Mouse (Mus musculus) gastrocnemius, adult 2 months (tissue): ENCODE measurements around the gene Mob4. TPM values are rescaled to one million over a fixed set of nuclear protein-coding genes. Genes with fewer than 3 reads are reported as not detected.
A peak's percentile ranks its signal among the peaks of the same experiment; 100 is the strongest.
"Not testable (repeated sequence)": the region's sequence is repeated elsewhere in the genome, so short reads cannot be mapped to it uniquely, and the experiment has no call there.

Experiments used
- DNase-seq: peaks from one replicate; pipeline ENCODE4 v3.0.0; 2022
- H3K27ac ChIP-seq: fragments of 200-600 bp; 2 replicates; pipeline ENCODE4 v1.8.1; 2022; ENCODE audit warnings: mild to moderate bottlenecking
- H3K4me3 ChIP-seq: fragments of 200-600 bp; 2 replicates; pipeline ENCODE4 v1.8.1; 2022; ENCODE audit warnings: mild to moderate bottlenecking, moderate library complexity
- CTCF ChIP-seq: fragments of 200-600 bp; IDR thresholded peaks from 2 replicates; pipeline ENCODE4 v1.8.1; 2022; ENCODE audit warnings: antibody characterized with exemption, mild to moderate bottlenecking, moderate library complexity
- intact Hi-C: fragments of 180-260 bp; cut with DNase I; formaldehyde crosslinking; loops from one replicate; pipeline ENCODE4 v1.15.1; 2025
- total RNA-seq, 2 experiments: library from RNA; stranded (reverse); gene quantifications; 2 replicates each; pipeline ENCODE4 v1.2.3; 2021

Mob4 gene
- total RNA-seq, 2 experiments from 2014 or later, result 34.2 to 41.9 TPM

DNA sequence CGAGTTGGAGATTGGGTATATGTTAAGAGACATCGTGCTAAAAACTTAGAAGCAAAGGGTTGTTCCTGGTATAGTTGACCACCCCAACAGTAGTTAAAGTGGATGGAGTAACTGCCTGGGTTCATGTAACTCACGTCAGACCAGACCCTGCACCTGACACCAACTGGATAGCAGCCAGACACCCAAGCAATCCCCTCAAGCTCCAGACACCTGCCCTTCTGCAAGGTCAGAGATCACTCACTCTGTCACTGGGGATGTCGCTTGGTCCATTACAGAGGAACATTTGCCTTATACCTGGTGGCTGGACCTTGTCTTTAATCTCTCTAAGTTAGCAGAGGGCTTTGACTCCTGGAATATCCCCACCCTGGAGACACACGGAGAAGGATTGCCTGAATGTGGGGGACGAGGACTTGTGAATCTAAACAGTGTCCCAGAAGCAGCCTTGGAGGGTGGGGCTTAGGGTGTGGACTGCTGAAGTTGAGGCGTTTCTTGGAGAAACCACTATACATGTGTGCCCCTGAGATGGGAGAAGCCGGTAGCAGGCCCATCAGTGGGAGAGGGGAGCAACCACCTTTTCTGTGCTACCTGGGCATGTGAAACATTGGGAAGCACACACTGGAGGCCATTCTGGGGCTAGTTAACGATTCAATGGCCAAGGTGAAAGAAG, 24.0 kb upstream of the Mob4 start:
- DNase-seq, result no peak
- TF ChIP-seq CTCF, result no peak
- intact Hi-C loops, result no loop called here
- H3K4me3 ChIP-seq, result no peak overlapping the region
- no peak overlapping the region for H3K27ac ChIP-seq

DNA sequence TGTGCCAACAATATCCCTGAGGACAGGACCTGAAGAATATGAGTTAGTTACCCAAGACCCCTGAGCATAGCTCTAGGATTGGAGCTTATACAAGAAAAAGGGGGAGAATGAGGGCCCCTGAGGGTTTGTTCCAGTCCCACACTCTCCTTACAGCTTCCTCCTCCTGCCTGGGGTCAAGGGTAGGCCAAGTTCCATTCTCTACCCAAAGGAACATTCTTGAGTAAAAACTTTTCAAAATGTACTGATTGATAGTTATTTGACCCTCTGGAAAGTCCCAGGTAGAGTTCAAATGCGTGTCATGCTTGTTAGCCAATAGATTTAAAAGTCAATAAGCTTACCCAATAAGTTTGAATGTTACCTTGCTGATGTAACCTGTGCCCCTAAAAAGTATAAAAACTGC, 23.4 kb upstream of the Mob4 start:
- DNase-seq, result no peak

DNA sequence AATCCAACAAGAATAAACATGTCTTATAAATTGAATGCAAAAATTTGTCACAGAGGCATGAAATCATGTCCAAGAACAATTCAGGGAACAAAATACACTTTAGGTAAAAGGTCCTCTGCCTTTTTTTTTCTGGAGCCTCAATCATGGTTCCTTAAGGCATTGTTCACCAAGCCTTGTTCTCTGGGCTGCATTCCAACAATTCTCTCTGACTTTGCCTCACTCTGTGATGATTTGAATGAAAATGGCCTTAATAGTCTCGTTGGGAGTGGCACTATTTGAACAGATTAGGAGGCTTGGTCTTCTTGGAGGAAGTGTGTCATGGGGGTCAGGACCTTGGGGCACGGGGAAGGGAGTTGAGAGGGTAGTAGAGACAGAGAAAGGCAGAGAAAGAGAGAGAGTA, 22.6 kb upstream of the Mob4 start:
- Histone ChIP-seq H3K27ac (no peak overlapping the region), H3K4me3 (no peak overlapping the region)
- intact Hi-C loops, result no loop called here
- TF ChIP-seq CTCF, result no peak
- DNase-seq, result no peak

More for the DNA sequence above, 23.4 kb upstream of the Mob4 start:
- TF ChIP-seq CTCF, result no peak
- intact Hi-C loops, result no loop called here
- Histone ChIP-seq H3K4me3 (no peak overlapping the region), H3K27ac (no peak overlapping the region)

DNA sequence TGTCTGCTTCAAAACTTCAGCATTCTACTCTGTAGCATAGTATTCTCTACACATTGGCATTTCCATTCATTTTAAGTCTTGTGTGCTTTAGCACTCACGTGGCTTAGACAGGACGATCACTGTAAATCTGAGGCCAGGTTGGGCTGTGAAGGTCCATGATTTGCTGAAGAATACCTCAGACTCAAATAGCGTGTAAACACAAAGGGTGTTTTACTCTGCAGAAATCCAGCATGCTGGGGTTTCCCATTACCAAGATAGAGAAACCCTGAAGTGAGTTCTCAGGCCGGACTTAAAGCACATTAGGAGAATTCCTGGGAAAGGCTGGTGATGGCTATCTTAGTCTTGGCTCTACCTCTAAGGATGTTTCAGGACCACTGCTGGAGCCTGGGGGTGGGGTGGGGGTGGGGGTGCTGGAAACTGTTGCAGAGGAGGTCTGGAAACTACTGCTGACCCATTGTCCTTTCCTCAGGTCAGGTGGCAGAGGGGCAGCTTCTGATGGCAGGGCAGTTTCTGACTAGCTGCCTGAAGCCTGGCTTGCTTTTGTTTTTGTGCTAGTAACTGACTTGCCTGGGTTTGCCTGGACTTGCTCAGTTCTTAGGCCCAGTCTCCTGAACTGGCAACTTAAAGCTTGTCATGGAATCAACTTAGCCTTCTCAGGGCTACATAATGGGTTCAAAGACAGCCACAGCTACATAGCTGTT, 21.8 kb upstream of the Mob4 start:
- no peak for TF ChIP-seq CTCF
- no peak for DNase-seq
- intact Hi-C loops, result no loop called here

DNA sequence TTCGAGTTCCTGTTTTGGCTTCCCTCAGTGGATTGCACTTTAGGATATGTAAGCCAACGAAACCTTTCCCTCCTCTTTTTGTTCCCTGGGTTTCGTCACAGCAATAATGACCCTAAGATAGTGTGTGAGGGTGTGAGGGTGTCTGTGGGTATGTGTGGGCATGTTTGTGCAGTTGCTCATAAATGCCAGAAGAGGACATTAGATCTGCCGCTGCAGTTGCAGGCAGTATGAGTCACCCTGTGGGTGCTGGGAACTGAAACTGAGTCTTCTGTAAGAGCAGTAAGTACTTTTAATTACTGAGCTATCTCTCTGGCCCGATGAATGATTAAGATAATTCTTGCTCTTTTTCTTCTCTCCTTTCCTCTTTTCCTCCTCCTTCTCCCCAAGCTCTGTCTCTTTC, 8.0 kb upstream of the Mob4 start:
- intact Hi-C loops, result no loop called here
- Histone ChIP-seq H3K27ac (no peak overlapping the region), H3K4me3 (no peak overlapping the region)
- TF ChIP-seq CTCF, result no peak
- DNase-seq, result no peak

More for the DNA sequence above, 21.8 kb upstream of the Mob4 start:
- no peak overlapping the region for H3K4me3 ChIP-seq
- H3K27ac ChIP-seq, result no peak overlapping the region

DNA sequence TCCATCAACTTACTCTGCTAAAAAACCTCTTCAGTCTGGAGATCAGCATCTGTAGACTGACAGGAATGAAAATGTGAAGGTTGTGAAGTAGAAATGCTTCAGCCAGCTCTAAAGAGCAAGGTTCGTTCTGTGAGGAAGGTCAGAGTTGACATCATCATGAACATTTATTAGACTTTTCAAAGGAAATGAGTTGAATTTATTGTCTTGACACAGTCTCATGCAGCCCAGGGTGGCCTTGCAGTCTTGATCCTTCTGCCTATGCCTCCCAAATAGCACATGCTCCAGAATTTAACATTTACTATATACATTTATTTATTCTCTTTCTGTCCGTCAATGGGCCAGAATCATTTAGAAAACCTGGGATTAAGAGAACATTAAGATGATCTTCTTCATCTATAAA, 7.5 kb upstream of the Mob4 start:
- intact Hi-C loops, result no loop called here
- H3K27ac ChIP-seq, result no peak overlapping the region
- TF ChIP-seq CTCF, result no peak

DNA sequence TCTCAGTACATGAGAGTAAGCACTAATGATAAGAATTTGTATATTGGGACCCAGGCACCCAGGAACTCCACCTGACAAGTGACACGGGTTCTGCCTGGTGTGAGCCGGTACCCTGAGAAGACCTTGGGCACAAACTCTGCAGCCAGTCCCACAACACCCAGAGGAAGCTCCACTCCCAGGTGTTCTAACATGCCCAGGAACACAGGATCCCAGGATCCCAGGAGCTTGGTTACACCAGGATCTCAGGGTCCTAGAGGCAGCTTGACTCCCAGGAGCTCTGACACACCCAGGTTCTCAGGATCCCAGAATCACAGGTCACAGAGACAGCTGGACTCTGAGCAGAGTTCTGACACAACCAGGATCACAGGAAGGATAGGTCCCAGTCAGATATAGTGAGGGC, 6.9 kb upstream of the Mob4 start:
- intact Hi-C loops, result not testable (repeated sequence)

More for the DNA sequence above, 7.5 kb upstream of the Mob4 start:
- DNase-seq, result no peak
- no peak overlapping the region for H3K4me3 ChIP-seq

DNA sequence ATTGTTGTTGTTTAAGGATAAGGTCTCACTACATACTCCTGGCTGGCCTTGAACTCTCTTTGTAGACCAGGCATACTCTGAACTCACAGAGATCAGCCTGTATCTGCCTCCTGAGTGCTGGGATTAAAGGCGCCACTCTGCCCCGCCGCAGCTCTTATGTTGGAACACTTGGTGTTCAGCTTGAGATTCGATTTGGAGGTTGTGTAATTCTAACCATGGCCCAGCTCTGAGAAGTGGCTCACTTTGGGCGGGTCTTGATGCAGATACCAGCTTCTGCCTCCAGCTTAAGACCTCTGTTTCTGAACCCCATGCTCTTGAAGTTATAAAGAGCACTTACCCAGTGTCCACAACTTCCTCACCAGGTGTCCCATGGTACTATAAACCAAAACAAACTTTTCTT, 1.3 kb upstream of the Mob4 start:
- peak overlapping the region; percentile 99; the same call in 1 of the 2 replicates for H3K27ac ChIP-seq
- intact Hi-C loops, result loop anchor here (5.0 kb wide), 1 partner anchor 108 kb away; the partner anchor contains the start of gene Mars2
- no peak for DNase-seq
- TF ChIP-seq CTCF, result no peak
- no peak overlapping the region for H3K4me3 ChIP-seq

More for the DNA sequence above, 6.9 kb upstream of the Mob4 start:
- not testable (repeated sequence) for DNase-seq, H3K27ac ChIP-seq, H3K4me3 ChIP-seq

DNA sequence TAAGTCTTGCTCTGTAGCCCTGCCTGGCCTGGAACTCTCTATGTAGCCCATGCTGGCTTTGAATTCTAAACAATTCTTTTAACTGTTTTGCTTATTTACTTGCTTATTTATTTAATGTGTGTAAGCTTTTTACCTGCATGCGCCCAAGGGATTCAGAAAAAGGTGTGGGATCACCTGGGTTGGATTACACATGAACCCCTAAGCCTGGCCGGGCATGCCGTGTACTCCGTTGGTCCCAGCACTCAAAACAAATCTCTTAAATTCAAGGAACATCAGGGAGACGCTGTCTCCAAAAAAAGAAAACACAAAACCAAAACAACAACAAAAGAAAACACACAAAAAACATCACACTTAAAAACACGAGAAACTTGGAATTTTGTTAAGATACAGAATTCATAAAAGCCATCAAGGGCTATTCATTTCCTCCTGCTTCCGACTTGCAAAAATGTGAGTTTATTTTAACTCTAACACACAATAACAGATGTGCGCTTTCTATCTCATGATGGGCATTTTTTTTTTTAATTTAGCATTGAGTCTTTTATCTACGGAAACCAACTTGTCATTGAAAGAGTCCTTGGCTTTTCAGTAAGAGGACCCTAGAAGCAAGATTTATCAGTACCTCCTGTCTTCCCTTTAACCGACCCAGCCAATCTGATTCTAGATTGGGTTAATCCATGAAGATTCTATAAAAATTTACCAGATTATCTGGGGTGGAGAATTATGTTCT, 678 bp upstream of the Mob4 start:
- TF ChIP-seq CTCF, result no peak
- peak overlapping the region; percentile 93 for H3K4me3 ChIP-seq
- H3K27ac ChIP-seq, result peak overlapping the region; percentile 99
- intact Hi-C loops, result loop anchor here (5.0 kb wide), 1 partner anchor 107 kb away; the partner anchor contains the start of gene Mars2
- DNase-seq, result no peak

DNA sequence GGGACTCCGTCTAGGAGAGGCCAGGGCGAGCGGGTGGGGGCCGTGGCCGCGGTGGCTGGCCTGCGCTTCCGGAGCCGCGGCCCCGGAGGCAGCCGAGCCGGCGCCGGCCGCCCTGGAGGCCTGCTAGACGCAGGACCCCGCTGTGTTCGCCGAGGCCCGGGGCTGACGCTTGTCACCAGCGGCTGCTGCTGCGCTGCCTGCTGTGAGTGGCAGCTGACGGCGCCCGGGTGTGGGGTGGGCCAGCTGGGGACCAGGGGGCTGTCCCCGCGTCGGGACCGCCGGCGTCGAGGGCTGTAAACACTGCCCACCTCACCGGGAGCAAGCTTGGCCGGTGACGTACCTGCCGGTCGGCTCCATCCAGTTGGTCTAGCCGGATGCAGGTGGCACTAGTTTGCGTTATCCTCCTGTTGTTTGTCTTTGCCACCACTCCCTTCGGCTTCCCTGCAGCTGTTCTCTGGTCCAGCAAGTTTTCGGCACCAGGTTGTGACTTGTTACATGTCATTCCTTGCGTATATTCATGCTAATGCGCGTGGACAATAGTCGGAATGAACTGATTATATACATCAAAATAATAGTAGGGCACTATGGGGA, 488 bp downstream of the Mob4 start:
- no peak for DNase-seq
- Histone ChIP-seq H3K27ac (peak overlapping the region; percentile 99), H3K4me3 (peak overlapping the region; percentile 93)
- intact Hi-C loops, result loop anchor here (1.0 to 5.0 kb wide), 3 partner anchors 43 to 106 kb away; partner anchors contain the start of genes Hspd1, Hspe1, Mars2 and Sf3b1
- TF ChIP-seq CTCF, result no peak

DNA sequence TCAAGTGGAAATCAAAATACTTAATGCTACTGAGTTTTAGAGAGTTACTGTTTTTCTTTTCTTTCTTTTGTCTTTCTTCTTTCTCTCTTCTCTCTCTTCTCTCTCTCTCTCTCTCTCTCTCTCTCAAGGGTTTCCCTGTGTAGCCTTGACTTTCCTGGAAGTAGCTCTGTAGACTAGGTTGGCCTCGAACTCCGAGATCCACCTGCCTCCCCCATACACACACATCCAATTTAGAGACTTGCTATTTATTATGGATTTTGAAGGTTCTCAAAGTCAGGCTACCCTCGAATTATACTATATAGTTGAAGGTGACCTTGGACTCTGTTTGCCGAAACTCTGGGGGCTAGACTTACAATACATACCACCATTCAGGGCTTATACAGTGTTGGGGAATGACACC, 1.3 kb downstream of the Mob4 start:
- H3K27ac ChIP-seq, result peak overlapping the region; percentile 99
- intact Hi-C loops, result loop anchor here (5.0 kb wide), 1 partner anchor 105 kb away; the partner anchor contains the start of gene Mars2
- DNase-seq, result no peak
- H3K4me3 ChIP-seq, result peak overlapping the region; percentile 93
- TF ChIP-seq CTCF, result no peak

DNA sequence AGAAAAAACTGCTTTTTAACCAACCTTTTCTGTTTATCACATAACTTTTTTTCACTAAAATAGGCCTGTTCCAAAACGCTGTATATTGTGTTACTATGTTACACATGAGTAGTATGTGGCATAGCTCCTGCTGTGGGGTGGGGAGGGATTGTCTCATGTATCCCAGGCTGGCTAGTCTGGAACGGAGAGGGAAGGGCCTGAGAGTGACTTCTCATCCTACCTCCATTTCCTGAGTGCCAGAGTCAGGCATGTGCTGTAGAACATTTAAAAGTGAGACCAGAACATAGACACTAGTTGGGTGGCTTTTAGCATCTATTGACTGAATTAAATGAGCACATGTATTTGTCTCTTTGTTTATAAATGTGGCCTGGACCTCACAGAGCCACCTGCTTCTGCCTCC, 2.1 kb downstream of the Mob4 start:
- Histone ChIP-seq H3K4me3 (peak overlapping the region; percentile 28), H3K27ac (peak overlapping the region; percentile 99; the same call in 1 of the 2 replicates)
- intact Hi-C loops, result loop anchor here (5.0 kb wide), 1 partner anchor 104 kb away; the partner anchor contains the start of gene Mars2
- DNase-seq, result no peak
- TF ChIP-seq CTCF, result no peak

DNA sequence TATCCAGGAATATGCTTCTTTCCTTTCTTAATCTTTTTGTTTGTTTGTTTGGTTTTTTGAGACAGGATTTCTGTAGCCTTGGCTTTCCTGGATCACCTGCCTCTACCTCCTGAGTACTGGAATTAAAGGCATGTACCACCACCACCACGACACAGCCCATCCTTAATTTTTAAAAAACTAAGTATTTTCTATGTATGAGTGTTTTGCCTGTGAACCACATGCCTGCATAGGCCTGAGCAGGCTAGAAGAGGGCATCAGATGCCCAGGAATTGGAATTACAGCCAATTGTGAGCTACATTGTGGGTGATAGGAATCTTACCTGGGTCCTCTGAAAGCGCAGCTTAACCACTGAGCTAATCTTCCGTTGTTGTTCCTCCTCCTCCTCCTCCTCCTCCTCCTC, 3.3 kb downstream of the Mob4 start:
- DNase-seq, result no peak
- intact Hi-C loops, result loop anchor here (5.0 kb wide), 1 partner anchor 103 kb away; the partner anchor contains the start of gene Mars2
- no peak for TF ChIP-seq CTCF

More for the DNA sequence above, 3.3 kb downstream of the Mob4 start:
- Histone ChIP-seq H3K27ac (no peak overlapping the region), H3K4me3 (no peak overlapping the region)
